Mouse (Mus musculus): ENCODE measurements around the gene Ier3.

GRCm38 (mm10) chr17:35820111-35820510 is 1.4 kb upstream of the Ier3 start:
- TF ChIP-seq GATA1 (IDR thresholded peaks at IDR 0.05; ENCODE audit: low read length) (no peak), TAL1 (IDR thresholded peaks at IDR 0.05; ENCODE audit: low read length) (no peak)

Measured in erythroblast, embryonic 14.5 days (primary cell).